ENCODE assay signal across 16 mouse cellular contexts in genomic region chr14:123574936-123575335, GRCm38 (mm10).
"Had no signal": no experiment of that assay in that cellular context is flagged by ENCODE, and none has a peak within 500 bp of the region (broad histone marks: within the 10 kb centered on the region; RNA-seq: fewer than 3 reads in every experiment).

No protein-coding gene starts in this region.

- H3K4me1 ChIP-seq: neural tube, embryonic 13.5 days; neural tube, embryonic 15.5 days; stomach, embryonic 15.5 days had no signal

- DNase-seq: retina, postnatal 1 day; right cerebral cortex, adult 18-20 months; right cerebral cortex, postnatal 14 days; right cerebral cortex, postnatal 25 days; right cerebral cortex, postnatal 4 days; spleen, adult 18-20 months; thymus, adult 18-20 months; thymus, adult 2 months; thymus, postnatal 14 days; thymus, postnatal 25 days; thymus, postnatal 36 days; thymus, postnatal 4 days had no signal

- H3K4me3 ChIP-seq: neural tube, embryonic 13.5 days; neural tube, embryonic 15.5 days; stomach, embryonic 15.5 days had no signal

- H3K27ac ChIP-seq: neural tube, embryonic 13.5 days; neural tube, embryonic 15.5 days; stomach, embryonic 15.5 days; stomach, postnatal 0 days had no signal

- H3K27me3 ChIP-seq: neural tube, embryonic 13.5 days; neural tube, embryonic 15.5 days; stomach, embryonic 15.5 days had no signal
